Mouse (Mus musculus): ENCODE results near the gene Bicral. TPM values are rescaled to one million over a fixed set of nuclear protein-coding genes. Genes with fewer than 3 reads are reported as not detected.

Bicral gene
- polyA plus RNA-seq, 1 experiment from 2014 or later = 7.5 TPM

- WGBS = 93% methylated on average over 8 of the region's 8 CpGs
- Histone ChIP-seq H3K4me2 (ENCODE audit: low read length) (no peak overlapping the region), H3K4me3 (ENCODE audit: low read depth, low read length) (no peak overlapping the region), H3K27ac (ENCODE audit: low read depth, low read length) (no peak overlapping the region), H3K27me3 (replicated peaks; ENCODE audit: control insufficient read depth, insufficient read depth, low read length) (no peaks in the 10 kb centered on the region), H3K9me3 (replicated peaks; ENCODE audit: control insufficient read depth, low read length) (no peaks in the 10 kb centered on the region), H3K36me3 (ENCODE audit: control insufficient read depth, insufficient read depth, low read length) (peaks cover 66% of the 10 kb centered on the region), H3K4me1 (ENCODE audit: control insufficient read depth, insufficient read depth, low read length) (no peaks in the 10 kb centered on the region), H3K9ac (ENCODE audit: low read length) (no peak overlapping the region)
- no peak for ATAC-seq
- no peak for DNase-seq (ENCODE audit: low spot score)
These were observed 35.2 kb downstream of the Bicral start for GRCm38 (mm10) chr17:46823091-46823490.

DNA sequence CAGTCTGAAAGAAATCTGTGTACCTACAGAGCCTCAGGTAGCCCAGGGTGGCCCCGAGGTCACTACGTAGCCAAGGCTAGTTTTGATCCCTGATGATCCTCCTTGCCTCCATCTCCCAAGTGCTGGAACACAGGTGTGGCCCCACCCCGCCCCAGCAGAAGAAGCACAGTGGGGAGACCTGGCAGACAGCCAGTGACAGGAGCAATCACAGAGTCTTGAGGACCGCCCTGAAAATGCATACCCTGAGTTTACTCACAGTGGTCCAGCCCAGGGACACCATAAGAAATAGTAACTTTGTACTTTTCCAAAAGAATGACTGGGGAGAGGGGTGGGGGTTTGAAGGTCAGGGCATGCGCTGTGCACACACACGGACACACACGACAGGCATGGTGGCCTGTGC lies 37.7 kb downstream of the Bicral start:
- Histone ChIP-seq H3K4me1 (ENCODE audit: control insufficient read depth, insufficient read depth, low read length) (no peaks in the 10 kb centered on the region), H3K4me2 (ENCODE audit: low read length) (no peak overlapping the region), H3K27me3 (replicated peaks; ENCODE audit: control insufficient read depth, insufficient read depth, low read length) (no peaks in the 10 kb centered on the region), H3K4me3 (ENCODE audit: low read depth, low read length) (no peak overlapping the region), H3K27ac (ENCODE audit: low read depth, low read length) (no peak overlapping the region), H3K9me3 (replicated peaks; ENCODE audit: control insufficient read depth, low read length) (no peaks in the 10 kb centered on the region), H3K36me3 (ENCODE audit: control insufficient read depth, insufficient read depth, low read length) (peaks cover 51% of the 10 kb centered on the region), H3K9ac (ENCODE audit: low read length) (no peak overlapping the region)
- 93% methylated on average over 7 of the region's 7 CpGs for WGBS
- DNase-seq (ENCODE audit: low spot score) = no peak
- no peak for ATAC-seq

DNA sequence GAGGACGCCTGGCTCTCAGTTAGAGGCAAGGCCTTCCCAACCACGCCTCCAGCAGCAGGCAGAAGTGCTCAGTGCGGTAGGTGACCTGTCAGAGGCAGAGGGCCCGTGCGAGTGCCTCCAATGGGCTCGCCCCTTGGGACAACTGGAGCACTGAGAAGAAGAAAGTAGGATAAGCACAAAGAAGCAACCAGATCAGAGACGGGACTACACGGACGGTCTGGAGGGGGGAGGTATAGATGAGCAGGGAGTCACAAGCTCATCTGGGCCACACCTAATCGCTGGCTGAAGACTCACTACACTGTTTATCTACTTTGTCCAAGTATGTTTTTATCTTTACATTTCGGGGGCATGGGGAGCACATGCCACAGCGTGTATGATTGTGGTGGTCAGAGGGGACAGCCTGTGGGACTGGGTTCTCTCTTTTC lies 40.5 kb downstream of the Bicral start:
- Histone ChIP-seq H3K27me3 (replicated peaks; ENCODE audit: control insufficient read depth, insufficient read depth, low read length) (no peaks in the 10 kb centered on the region), H3K4me2 (ENCODE audit: low read length) (no peak overlapping the region), H3K4me3 (ENCODE audit: low read depth, low read length) (no peak overlapping the region), H3K27ac (ENCODE audit: low read depth, low read length) (no peak overlapping the region), H3K4me1 (ENCODE audit: control insufficient read depth, insufficient read depth, low read length) (no peaks in the 10 kb centered on the region), H3K9ac (ENCODE audit: low read length) (no peak overlapping the region), H3K36me3 (ENCODE audit: control insufficient read depth, insufficient read depth, low read length) (peaks cover 48% of the 10 kb centered on the region), H3K9me3 (replicated peaks; ENCODE audit: control insufficient read depth, low read length) (no peaks in the 10 kb centered on the region)
- no peak for DNase-seq (ENCODE audit: low spot score)
- ATAC-seq = no peak
- 91% methylated on average over 12 of the region's 12 CpGs for WGBS

GRCm38 (mm10) chr17:46816306-46816705 lies 42.0 kb downstream of the Bicral start:
- WGBS = 69% methylated on average over 13 of the region's 13 CpGs
- H3K27ac ChIP-seq (ENCODE audit: low read depth, low read length) = no peak overlapping the region
- no peak overlapping the region for H3K9ac ChIP-seq (ENCODE audit: low read length)
- H3K4me3 ChIP-seq (ENCODE audit: low read depth, low read length) = no peak overlapping the region
- H3K4me1 ChIP-seq (ENCODE audit: control insufficient read depth, insufficient read depth, low read length) = no peaks in the 10 kb centered on the region
- H3K27me3 ChIP-seq (replicated peaks; ENCODE audit: control insufficient read depth, insufficient read depth, low read length) = no peaks in the 10 kb centered on the region
- H3K9me3 ChIP-seq (replicated peaks; ENCODE audit: control insufficient read depth, low read length) = no peaks in the 10 kb centered on the region
- peaks cover 56% of the 10 kb centered on the region for H3K36me3 ChIP-seq (ENCODE audit: control insufficient read depth, insufficient read depth, low read length)
- no peak for DNase-seq (ENCODE audit: low spot score)
- no peak overlapping the region for H3K4me2 ChIP-seq (ENCODE audit: low read length)
- ATAC-seq = no peak

DNA sequence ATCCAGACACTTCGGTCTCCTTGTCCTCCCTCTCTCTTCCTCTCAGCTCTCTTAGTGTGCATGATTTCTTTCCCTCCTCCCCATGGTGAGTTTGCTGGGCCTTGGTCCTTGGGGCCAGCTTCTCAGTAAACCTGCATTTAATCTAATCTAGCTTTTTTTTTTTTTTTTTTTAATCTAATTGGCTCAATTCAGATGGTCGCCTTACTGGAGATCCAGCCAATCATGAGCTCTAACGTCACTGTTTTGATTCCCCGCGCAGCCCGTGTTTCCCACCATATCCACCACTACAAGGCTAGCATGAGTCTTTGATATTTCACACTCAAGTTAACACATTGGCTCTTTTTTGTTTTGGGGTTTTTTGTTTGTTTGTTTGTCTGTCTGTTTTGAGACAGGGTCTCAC lies 43.8 kb downstream of the Bicral start:
- ATAC-seq (no peak), DNase-seq (ENCODE audit: low spot score) (no peak)
- Histone ChIP-seq H3K9me3 (replicated peaks; ENCODE audit: control insufficient read depth, low read length) (no peaks in the 10 kb centered on the region), H3K36me3 (ENCODE audit: control insufficient read depth, insufficient read depth, low read length) (peaks cover 57% of the 10 kb centered on the region), H3K27me3 (replicated peaks; ENCODE audit: control insufficient read depth, insufficient read depth, low read length) (no peaks in the 10 kb centered on the region), H3K4me1 (ENCODE audit: control insufficient read depth, insufficient read depth, low read length) (no peaks in the 10 kb centered on the region), H3K27ac (ENCODE audit: low read depth, low read length) (no peak overlapping the region), H3K9ac (ENCODE audit: low read length) (no peak overlapping the region), H3K4me3 (ENCODE audit: low read depth, low read length) (no peak overlapping the region), H3K4me2 (ENCODE audit: low read length) (no peak overlapping the region)
- WGBS = 93% methylated on average over 6 of the region's 6 CpGs

DNA sequence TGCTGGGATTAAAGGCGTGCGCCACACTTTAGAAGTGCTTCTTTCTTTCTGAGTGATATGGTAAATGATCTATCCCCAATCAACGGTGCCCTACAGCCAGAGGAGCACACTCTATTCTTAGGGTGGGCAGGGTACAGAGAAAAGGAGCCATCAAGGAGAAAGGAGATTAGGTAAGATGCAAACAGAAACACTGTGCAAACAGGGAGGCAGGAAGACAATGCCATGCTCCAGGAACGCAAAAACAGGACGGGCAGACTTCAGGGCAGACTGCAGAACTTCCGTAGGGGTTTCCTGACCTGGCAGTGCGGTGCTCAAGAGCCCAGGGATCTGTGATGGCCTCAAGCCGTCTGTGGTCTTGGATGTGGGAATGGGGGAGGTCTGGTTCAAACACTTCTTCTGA lies 44.6 kb downstream of the Bicral start:
- no peak overlapping the region for H3K4me3 ChIP-seq (ENCODE audit: low read depth, low read length)
- DNase-seq (ENCODE audit: low spot score) = no peak
- H3K9ac ChIP-seq (ENCODE audit: low read length) = no peak overlapping the region
- no peaks in the 10 kb centered on the region for H3K27me3 ChIP-seq (replicated peaks; ENCODE audit: control insufficient read depth, insufficient read depth, low read length)
- H3K36me3 ChIP-seq (ENCODE audit: control insufficient read depth, insufficient read depth, low read length) = peaks cover 62% of the 10 kb centered on the region
- H3K4me2 ChIP-seq (ENCODE audit: low read length) = no peak overlapping the region
- ATAC-seq = no peak
- no peaks in the 10 kb centered on the region for H3K4me1 ChIP-seq (ENCODE audit: control insufficient read depth, insufficient read depth, low read length)
- H3K27ac ChIP-seq (ENCODE audit: low read depth, low read length) = no peak overlapping the region
- WGBS = 85% methylated on average over 8 of the region's 8 CpGs
- H3K9me3 ChIP-seq (replicated peaks; ENCODE audit: control insufficient read depth, low read length) = no peaks in the 10 kb centered on the region

GRCm38 (mm10) chr17:46812442-46812841 lies 45.8 kb downstream of the Bicral start:
- Histone ChIP-seq H3K4me1 (ENCODE audit: control insufficient read depth, insufficient read depth, low read length) (no peaks in the 10 kb centered on the region), H3K4me2 (ENCODE audit: low read length) (no peak overlapping the region), H3K9me3 (replicated peaks; ENCODE audit: control insufficient read depth, low read length) (no peaks in the 10 kb centered on the region), H3K27ac (ENCODE audit: low read depth, low read length) (no peak overlapping the region), H3K27me3 (replicated peaks; ENCODE audit: control insufficient read depth, insufficient read depth, low read length) (no peaks in the 10 kb centered on the region), H3K4me3 (ENCODE audit: low read depth, low read length) (no peak overlapping the region), H3K9ac (ENCODE audit: low read length) (no peak overlapping the region), H3K36me3 (ENCODE audit: control insufficient read depth, insufficient read depth, low read length) (peaks cover 73% of the 10 kb centered on the region)
- 88% methylated on average over 1 of the region's 1 CpGs for WGBS
- ATAC-seq (no peak), DNase-seq (ENCODE audit: low spot score) (no peak)

GRCm38 (mm10) chr17:46810672-46811071 lies 47.6 kb downstream of the Bicral start:
- 85% methylated on average over 3 of the region's 3 CpGs for WGBS

DNA sequence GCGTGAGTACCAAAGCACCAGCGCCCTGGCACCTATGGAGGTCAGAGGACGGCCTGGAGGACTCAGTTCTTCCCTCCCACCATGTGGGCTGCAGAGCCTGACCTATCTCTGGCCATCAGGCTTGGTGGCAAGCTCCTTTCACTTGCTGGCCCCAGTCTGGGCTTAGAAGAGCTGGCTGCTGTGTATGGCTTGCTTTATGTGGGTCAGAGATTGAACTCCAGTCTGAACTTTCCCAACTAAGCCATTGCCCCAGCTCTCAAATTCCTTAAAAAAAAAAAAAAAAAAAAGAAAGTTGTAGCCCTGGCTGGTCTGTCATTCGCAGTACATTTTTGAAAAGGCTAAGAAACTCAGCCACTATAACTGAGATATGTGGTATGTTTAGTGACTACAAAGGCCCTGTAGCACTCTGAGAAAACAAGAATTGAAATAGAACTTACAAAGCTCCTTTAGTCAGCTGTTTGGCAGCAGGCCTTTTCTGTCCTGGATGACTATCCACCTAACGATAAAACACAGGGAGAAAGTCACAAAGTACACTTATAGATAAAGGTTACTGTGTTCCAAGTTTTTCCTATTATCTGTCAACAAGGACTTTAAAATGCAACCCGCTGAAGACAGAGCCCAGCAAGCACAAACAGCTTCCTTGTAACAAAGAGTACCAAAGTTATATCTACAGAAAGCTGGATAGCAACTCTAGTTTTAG lies 49.0 kb downstream of the Bicral start:
- 87% methylated on average over 6 of the region's 6 CpGs for WGBS
- ATAC-seq = no peak

More at GRCm38 (mm10) chr17:46810672-46811071, 47.6 kb downstream of the Bicral start:
- no peak for ATAC-seq
- H3K4me3 ChIP-seq (ENCODE audit: low read depth, low read length) = no peak overlapping the region
- H3K4me1 ChIP-seq (ENCODE audit: control insufficient read depth, insufficient read depth, low read length) = no peaks in the 10 kb centered on the region
- peaks cover 85% of the 10 kb centered on the region for H3K36me3 ChIP-seq (ENCODE audit: control insufficient read depth, insufficient read depth, low read length)
- no peak for DNase-seq (ENCODE audit: low spot score)
- no peak overlapping the region for H3K9ac ChIP-seq (ENCODE audit: low read length)
- H3K9me3 ChIP-seq (replicated peaks; ENCODE audit: control insufficient read depth, low read length) = no peaks in the 10 kb centered on the region
- no peak overlapping the region for H3K27ac ChIP-seq (ENCODE audit: low read depth, low read length)
- H3K4me2 ChIP-seq (ENCODE audit: low read length) = no peak overlapping the region
- H3K27me3 ChIP-seq (replicated peaks; ENCODE audit: control insufficient read depth, insufficient read depth, low read length) = no peaks in the 10 kb centered on the region

More for the DNA sequence above, 49.0 kb downstream of the Bicral start:
- Histone ChIP-seq H3K36me3 (ENCODE audit: control insufficient read depth, insufficient read depth, low read length) (peaks cover 86% of the 10 kb centered on the region), H3K9ac (ENCODE audit: low read length) (no peak overlapping the region), H3K27me3 (replicated peaks; ENCODE audit: control insufficient read depth, insufficient read depth, low read length) (no peaks in the 10 kb centered on the region), H3K4me3 (ENCODE audit: low read depth, low read length) (no peak overlapping the region), H3K27ac (ENCODE audit: low read depth, low read length) (no peak overlapping the region), H3K9me3 (replicated peaks; ENCODE audit: control insufficient read depth, low read length) (no peaks in the 10 kb centered on the region), H3K4me2 (ENCODE audit: low read length) (no peak overlapping the region), H3K4me1 (ENCODE audit: control insufficient read depth, insufficient read depth, low read length) (no peaks in the 10 kb centered on the region)
- DNase-seq (ENCODE audit: low spot score) = no peak
